Mouse (Mus musculus): ENCODE measurements around the gene Pex3. TPM values are rescaled to one million over a fixed set of nuclear protein-coding genes. Genes with fewer than 3 reads are reported as not detected.
"Not testable (repeated sequence)": the region's sequence is repeated elsewhere in the genome, so short reads cannot be mapped to it uniquely, and the experiment has no call there.

The Pex3 gene
- polyA plus RNA-seq, 1 experiment from 2014 or later: 30.0 TPM

DNA sequence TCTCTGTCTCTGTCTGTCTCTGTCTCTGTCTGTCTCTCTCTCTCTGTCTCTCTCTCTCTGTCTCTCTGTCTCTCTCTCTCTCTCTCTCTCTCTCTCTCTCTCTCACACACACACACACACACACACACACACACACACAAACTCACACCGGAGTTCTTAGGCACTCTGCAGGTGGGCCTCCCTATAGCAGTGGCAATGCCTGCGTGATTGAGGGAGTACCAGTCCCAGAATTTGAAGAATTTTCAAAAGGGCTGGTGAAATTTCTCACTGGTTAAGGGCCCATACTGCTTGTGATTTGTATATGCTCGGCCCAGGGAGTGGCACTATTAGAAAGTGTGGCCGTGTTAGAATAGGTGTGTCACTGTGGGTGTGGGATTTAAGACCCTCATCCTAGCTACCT is 51.4 kb downstream of the Pex3 start:
- Histone ChIP-seq H3K4me3 (ENCODE audit: low read depth, low read length) (peak overlapping the region; percentile 51), H3K4me2 (ENCODE audit: low read depth) (peak overlapping the region; percentile 75), H3K9ac (ENCODE audit: low read length) (peak overlapping the region; percentile 64)
- not testable (repeated sequence) for H3K9me3 ChIP-seq (ENCODE audit: control insufficient read depth, low read length); H3K4me1 ChIP-seq (ENCODE audit: control insufficient read depth, insufficient read depth, low read length); H3K36me3 ChIP-seq (ENCODE audit: control insufficient read depth, insufficient read depth, low read length); ATAC-seq (ENCODE audit: insufficient read depth, low FRiP score, low TSS enrichment); H3K27ac ChIP-seq (ENCODE audit: low read depth, low read length); H3K27me3 ChIP-seq (ENCODE audit: control insufficient read depth, insufficient read depth, low read length); DNase-seq (ENCODE audit: low spot score)
- 55% methylated on average over 4 of the region's 4 CpGs for WGBS

DNA sequence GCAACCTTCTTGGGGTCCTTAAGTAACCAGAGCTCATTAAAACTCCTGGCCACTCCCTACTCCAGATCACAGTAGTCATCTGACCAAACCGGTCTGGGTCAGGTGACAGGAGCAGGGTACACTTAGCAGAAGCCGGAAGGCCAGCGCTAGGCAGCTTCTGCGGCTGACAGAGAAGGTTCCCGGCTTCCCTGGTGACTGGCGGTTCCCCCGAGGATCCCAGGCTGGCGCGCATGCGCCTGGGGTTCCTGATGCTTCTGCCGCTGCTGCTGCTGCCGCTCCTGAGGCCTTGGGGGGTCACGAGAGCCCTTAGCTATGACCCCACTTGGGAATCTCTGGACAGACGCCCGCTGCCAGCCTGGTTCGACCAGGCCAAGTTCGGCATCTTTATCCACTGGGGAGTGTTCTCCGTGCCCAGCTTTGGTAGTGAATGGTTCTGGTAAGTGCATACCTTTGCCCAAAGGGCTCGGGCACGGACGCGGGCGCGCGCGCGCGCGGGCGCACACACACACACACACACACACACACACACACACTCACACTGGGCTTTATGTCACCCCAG is 51.9 kb downstream of the Pex3 start:
- H3K4me3 ChIP-seq (ENCODE audit: low read depth, low read length): peak overlapping the region; percentile 51
- no peaks in the 10 kb centered on the region for H3K27me3 ChIP-seq (ENCODE audit: control insufficient read depth, insufficient read depth, low read length)
- H3K9me3 ChIP-seq (ENCODE audit: control insufficient read depth, low read length): no peaks in the 10 kb centered on the region
- WGBS: under 1% methylated on average over 30 of the region's 30 CpGs
- no peaks in the 10 kb centered on the region for H3K36me3 ChIP-seq (ENCODE audit: control insufficient read depth, insufficient read depth, low read length)
- H3K4me2 ChIP-seq (ENCODE audit: low read depth): peak overlapping the region; percentile 75
- ATAC-seq (ENCODE audit: insufficient read depth, low FRiP score, low TSS enrichment) (peak; percentile 82), DNase-seq (ENCODE audit: low spot score) (peak; percentile 88)
- no peak overlapping the region for H3K27ac ChIP-seq (ENCODE audit: low read depth, low read length)
- no peaks in the 10 kb centered on the region for H3K4me1 ChIP-seq (ENCODE audit: control insufficient read depth, insufficient read depth, low read length)
- peak overlapping the region; percentile 64 for H3K9ac ChIP-seq (ENCODE audit: low read length)

DNA sequence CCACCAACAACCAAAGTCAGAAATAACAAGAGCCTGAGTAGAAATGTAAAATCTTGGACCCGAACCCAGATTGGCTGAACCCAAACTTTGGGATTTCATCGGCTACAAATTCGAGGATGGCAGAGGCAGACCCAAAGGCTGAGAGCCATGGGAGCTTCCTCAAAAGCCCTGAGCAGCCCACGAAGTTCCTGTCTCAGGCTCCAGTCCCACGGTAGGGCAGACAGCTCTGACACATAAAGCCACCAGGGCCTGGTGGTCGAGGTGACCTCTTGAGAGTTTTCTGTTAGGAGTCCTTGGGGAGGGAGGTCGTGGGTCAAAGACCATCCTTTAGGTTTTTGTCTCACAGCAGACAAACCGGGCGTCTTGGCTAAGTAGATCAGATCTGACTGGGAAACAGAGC is 52.5 kb downstream of the Pex3 start:
- Histone ChIP-seq H3K4me3 (ENCODE audit: low read depth, low read length) (peak overlapping the region; percentile 51; the same call in 1 of the 2 replicates), H3K27ac (ENCODE audit: low read depth, low read length) (no peak overlapping the region), H3K4me2 (ENCODE audit: low read depth) (peak overlapping the region; percentile 75), H3K27me3 (ENCODE audit: control insufficient read depth, insufficient read depth, low read length) (no peaks in the 10 kb centered on the region), H3K36me3 (ENCODE audit: control insufficient read depth, insufficient read depth, low read length) (no peaks in the 10 kb centered on the region), H3K9me3 (ENCODE audit: control insufficient read depth, low read length) (no peaks in the 10 kb centered on the region), H3K9ac (ENCODE audit: low read length) (no peak overlapping the region), H3K4me1 (ENCODE audit: control insufficient read depth, insufficient read depth, low read length) (no peaks in the 10 kb centered on the region)
- WGBS: 48% methylated on average over 9 of the region's 9 CpGs
- 0 out of 2 replicates have a peak, but pooled peaks have one; percentile 4 for ATAC-seq (ENCODE audit: insufficient read depth, low FRiP score, low TSS enrichment)
- DNase-seq (ENCODE audit: low spot score): no peak

DNA sequence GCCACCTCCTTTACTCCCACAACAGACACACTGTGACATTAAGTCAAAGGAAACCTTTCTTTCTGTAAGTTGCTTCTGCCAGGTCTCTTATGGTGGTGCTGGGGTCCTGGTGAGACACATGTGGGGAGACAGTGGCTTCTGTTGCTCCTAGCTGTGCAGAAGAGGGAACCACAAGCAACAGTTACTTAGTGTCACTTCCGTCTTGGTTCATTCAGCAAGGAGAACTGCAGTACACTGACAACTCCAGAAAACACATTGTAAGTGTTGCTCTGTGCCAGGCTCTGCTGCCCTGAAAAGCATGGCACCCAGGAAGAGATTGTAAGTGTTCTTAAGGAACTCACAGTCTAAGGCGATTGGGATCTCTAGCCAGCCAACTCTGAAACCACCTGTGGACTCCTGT is 53.6 kb downstream of the Pex3 start, which contains the start of gene Fuca2:
TSS of gene Fuca2 (plus strand) at position 210 of the 400 bp plus-strand sequence.
- H3K9ac ChIP-seq (ENCODE audit: low read length): no peak within 1 kb of the TSS
- WGBS: 88% methylated on average over 2 of the region's 2 CpGs
- H3K27me3 ChIP-seq (ENCODE audit: control insufficient read depth, insufficient read depth, low read length): no peaks in the 10 kb centered on the region
- no peaks in the 10 kb centered on the region for H3K4me1 ChIP-seq (ENCODE audit: control insufficient read depth, insufficient read depth, low read length)
- DNase-seq (ENCODE audit: low spot score) (no peak), ATAC-seq (ENCODE audit: insufficient read depth, low FRiP score, low TSS enrichment) (no peak)
- H3K4me3 ChIP-seq (ENCODE audit: low read depth, low read length): no peak within 1 kb of the TSS
- H3K27ac ChIP-seq (ENCODE audit: low read depth, low read length): no peak within 1 kb of the TSS
- H3K4me2 ChIP-seq (ENCODE audit: low read depth): no peak within 1 kb of the TSS
- H3K9me3 ChIP-seq (ENCODE audit: control insufficient read depth, low read length): no peaks in the 10 kb centered on the region
- H3K36me3 ChIP-seq (ENCODE audit: control insufficient read depth, insufficient read depth, low read length): no peaks in the 10 kb centered on the region

DNA sequence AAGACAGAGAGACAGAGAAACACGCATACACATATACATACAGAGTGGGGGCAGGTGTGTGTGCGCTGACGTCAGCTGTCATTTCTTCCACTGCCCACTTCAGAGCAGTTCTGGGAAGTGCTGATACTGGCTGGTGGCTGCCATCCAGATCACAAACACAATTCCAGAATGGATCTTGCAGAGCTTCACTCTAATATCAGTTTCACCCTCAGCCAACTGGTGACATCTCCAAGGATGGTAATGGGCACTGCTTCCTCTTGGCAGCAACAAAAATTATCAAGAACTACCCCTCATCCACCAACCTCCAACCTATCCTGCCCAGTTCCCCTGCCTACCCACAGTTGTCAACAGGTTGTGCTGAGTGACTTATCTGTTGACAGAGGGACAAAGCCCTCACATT is 56.6 kb downstream of the Pex3 start:
- DNase-seq (ENCODE audit: low spot score) (no peak), ATAC-seq (ENCODE audit: insufficient read depth, low FRiP score, low TSS enrichment) (no peak)
- H3K4me3 ChIP-seq (ENCODE audit: low read depth, low read length): no peak overlapping the region
- 93% methylated on average over 3 of the region's 3 CpGs for WGBS
- H3K27ac ChIP-seq (ENCODE audit: low read depth, low read length): no peak overlapping the region
- H3K36me3 ChIP-seq (ENCODE audit: control insufficient read depth, insufficient read depth, low read length): no peaks in the 10 kb centered on the region
- H3K4me1 ChIP-seq (ENCODE audit: control insufficient read depth, insufficient read depth, low read length): no peaks in the 10 kb centered on the region
- no peaks in the 10 kb centered on the region for H3K27me3 ChIP-seq (ENCODE audit: control insufficient read depth, insufficient read depth, low read length)
- no peaks in the 10 kb centered on the region for H3K9me3 ChIP-seq (ENCODE audit: control insufficient read depth, low read length)
- H3K4me2 ChIP-seq (ENCODE audit: low read depth): no peak overlapping the region
- H3K9ac ChIP-seq (ENCODE audit: low read length): no peak overlapping the region

DNA sequence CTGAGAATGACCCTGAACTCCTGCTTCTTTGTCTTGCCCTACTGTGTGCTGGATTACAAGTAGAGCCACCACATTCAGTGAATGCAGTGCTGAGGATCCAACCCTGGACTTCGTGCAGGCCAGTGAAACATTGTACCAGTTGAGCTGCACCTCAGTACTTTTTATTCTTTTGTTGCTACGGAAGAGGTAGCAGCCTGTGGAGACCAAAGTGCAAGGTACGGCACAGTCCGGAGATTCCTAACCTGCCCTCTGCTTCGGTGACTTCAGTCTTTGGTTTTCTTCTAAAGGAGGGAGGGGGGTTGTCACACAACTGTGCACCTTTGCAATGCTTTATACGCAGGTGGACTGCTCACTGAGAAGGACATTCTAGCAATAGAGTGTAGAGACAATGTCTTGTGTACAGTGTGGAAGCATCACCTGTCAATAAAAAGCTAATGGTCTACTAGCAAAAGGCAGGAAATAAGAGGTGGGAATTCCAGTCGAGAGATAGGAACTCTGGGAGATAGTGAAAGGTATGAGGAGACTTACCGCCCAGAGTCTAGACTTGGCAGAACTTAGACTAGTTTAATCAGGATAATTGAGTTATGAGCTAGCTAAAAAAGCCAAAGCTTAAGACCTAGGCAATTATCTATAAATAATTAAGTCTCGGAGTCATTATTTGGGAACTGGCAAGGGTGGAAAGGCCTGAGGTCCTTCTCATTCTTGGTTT is 58.8 kb downstream of the Pex3 start:
- ATAC-seq (ENCODE audit: insufficient read depth, low FRiP score, low TSS enrichment) (no peak), DNase-seq (ENCODE audit: low spot score) (no peak)
- Histone ChIP-seq H3K9ac (ENCODE audit: low read length) (no peak overlapping the region), H3K4me1 (ENCODE audit: control insufficient read depth, insufficient read depth, low read length) (no peaks in the 10 kb centered on the region), H3K4me2 (ENCODE audit: low read depth) (no peak overlapping the region), H3K4me3 (ENCODE audit: low read depth, low read length) (no peak overlapping the region), H3K27me3 (ENCODE audit: control insufficient read depth, insufficient read depth, low read length) (no peaks in the 10 kb centered on the region), H3K9me3 (ENCODE audit: control insufficient read depth, low read length) (no peaks in the 10 kb centered on the region), H3K36me3 (ENCODE audit: control insufficient read depth, insufficient read depth, low read length) (no peaks in the 10 kb centered on the region), H3K27ac (ENCODE audit: low read depth, low read length) (no peak overlapping the region)
- WGBS: 89% methylated on average over 9 of the region's 9 CpGs

DNA sequence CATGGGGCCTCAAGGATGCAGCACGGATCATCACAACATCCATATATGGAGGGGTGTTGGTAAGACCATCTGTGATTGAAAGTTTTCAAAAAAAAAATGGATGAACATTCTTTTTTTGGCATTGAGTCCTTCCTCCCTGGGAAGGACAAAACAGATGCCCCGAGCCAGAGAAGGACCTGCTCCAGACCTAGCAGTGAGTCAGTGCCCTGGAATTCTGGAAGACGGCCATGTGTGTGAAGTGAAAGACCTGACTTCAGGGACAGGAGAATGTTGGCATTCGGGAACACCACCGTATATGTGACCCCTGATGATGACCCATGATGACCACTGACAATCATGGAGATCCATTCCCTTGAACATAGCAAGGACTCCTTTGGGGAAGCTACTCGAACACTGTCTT is 63.3 kb downstream of the Pex3 start:
- 88% methylated on average over 6 of the region's 6 CpGs for WGBS
- DNase-seq (ENCODE audit: low spot score): no peak
- Histone ChIP-seq H3K9ac (ENCODE audit: low read length) (no peak overlapping the region), H3K36me3 (ENCODE audit: control insufficient read depth, insufficient read depth, low read length) (no peaks in the 10 kb centered on the region), H3K9me3 (ENCODE audit: control insufficient read depth, low read length) (no peaks in the 10 kb centered on the region), H3K4me2 (ENCODE audit: low read depth) (no peak overlapping the region), H3K4me1 (ENCODE audit: control insufficient read depth, insufficient read depth, low read length) (no peaks in the 10 kb centered on the region), H3K4me3 (ENCODE audit: low read depth, low read length) (no peak overlapping the region), H3K27ac (ENCODE audit: low read depth, low read length) (no peak overlapping the region), H3K27me3 (ENCODE audit: control insufficient read depth, insufficient read depth, low read length) (no peaks in the 10 kb centered on the region)
- ATAC-seq (ENCODE audit: insufficient read depth, low FRiP score, low TSS enrichment): no peak

DNA sequence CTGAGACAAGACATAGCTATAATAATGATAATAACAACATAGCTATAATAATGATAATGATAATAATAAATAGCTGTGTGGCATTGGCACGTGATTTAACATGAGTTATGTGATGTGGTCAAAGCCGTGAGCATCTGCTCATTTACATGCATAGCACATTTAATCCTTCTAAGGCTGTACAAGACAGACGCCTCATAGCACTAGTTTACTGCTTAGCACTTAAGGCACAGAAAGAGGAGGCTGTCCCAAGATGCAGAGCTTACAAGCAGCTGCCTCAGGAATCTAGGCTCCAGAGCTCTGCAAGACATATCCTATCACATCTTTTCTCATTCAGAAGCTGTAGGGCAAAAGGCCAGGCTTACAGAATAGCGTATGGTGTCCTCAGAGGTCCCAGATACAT is 67.0 kb downstream of the Pex3 start:
- no peak for ATAC-seq (ENCODE audit: insufficient read depth, low FRiP score, low TSS enrichment)
- whole genome bisulfite sequencing: 72% methylated on average over 4 of the region's 4 CpGs
- H3K4me3 ChIP-seq (ENCODE audit: low read depth, low read length): no peak overlapping the region

DNA sequence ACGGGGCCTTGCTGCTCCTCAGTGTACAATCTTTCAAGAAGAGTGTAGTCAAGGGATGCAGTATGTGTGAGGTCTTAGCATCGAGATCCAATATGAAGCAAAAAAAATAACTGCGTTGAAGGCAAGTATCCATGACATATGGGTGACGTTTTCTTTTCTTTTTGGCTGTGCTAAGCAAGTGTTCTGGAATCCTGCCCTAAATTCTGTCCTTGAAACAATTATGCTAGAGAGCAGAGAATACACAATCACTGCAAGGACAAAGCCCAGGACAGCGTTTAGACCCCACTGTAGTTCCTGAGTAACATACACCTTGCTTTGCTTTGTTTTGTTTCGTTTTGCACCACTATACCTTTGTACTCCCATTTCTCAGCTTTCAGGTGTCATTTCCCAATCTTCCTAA is 73.6 kb downstream of the Pex3 start:
- no peak overlapping the region for H3K27ac ChIP-seq (ENCODE audit: low read depth, low read length)
- H3K9ac ChIP-seq (ENCODE audit: low read length): no peak overlapping the region
- H3K36me3 ChIP-seq (ENCODE audit: control insufficient read depth, insufficient read depth, low read length): no peaks in the 10 kb centered on the region
- H3K27me3 ChIP-seq (ENCODE audit: control insufficient read depth, insufficient read depth, low read length): peaks cover 7% of the 10 kb centered on the region
- no peaks in the 10 kb centered on the region for H3K9me3 ChIP-seq (ENCODE audit: control insufficient read depth, low read length)
- no peak overlapping the region for H3K4me2 ChIP-seq (ENCODE audit: low read depth)
- ATAC-seq (ENCODE audit: insufficient read depth, low FRiP score, low TSS enrichment) (no peak), DNase-seq (ENCODE audit: low spot score) (no peak)
- WGBS: 88% methylated on average over 6 of the region's 6 CpGs
- H3K4me3 ChIP-seq (ENCODE audit: low read depth, low read length): no peak overlapping the region
- H3K4me1 ChIP-seq (ENCODE audit: control insufficient read depth, insufficient read depth, low read length): peaks cover 4% of the 10 kb centered on the region

More for the DNA sequence above, 67.0 kb downstream of the Pex3 start:
- no peak overlapping the region for H3K9ac ChIP-seq (ENCODE audit: low read length)
- no peaks in the 10 kb centered on the region for H3K4me1 ChIP-seq (ENCODE audit: control insufficient read depth, insufficient read depth, low read length)
- no peak overlapping the region for H3K27ac ChIP-seq (ENCODE audit: low read depth, low read length)
- DNase-seq (ENCODE audit: low spot score): no peak
- no peaks in the 10 kb centered on the region for H3K36me3 ChIP-seq (ENCODE audit: control insufficient read depth, insufficient read depth, low read length)
- H3K27me3 ChIP-seq (ENCODE audit: control insufficient read depth, insufficient read depth, low read length): no peaks in the 10 kb centered on the region
- no peak overlapping the region for H3K4me2 ChIP-seq (ENCODE audit: low read depth)
- H3K9me3 ChIP-seq (ENCODE audit: control insufficient read depth, low read length): no peaks in the 10 kb centered on the region

Measured in neural tube, embryonic 11.5 days (tissue).